Mouse (Mus musculus) spleen, postnatal 4 days (tissue): ENCODE measurements around the gene Ptpn6.
A peak's percentile ranks its signal among the peaks of the same experiment; 100 is the strongest.

ENCODE experiments used
- DNase-seq, 2 experiments: peaks; one replicate each; pipeline ENCODE4 v3.0.0; 2022; ENCODE audit warnings: low spot score in 2 of 2

Ptpn6 gene

DNA sequence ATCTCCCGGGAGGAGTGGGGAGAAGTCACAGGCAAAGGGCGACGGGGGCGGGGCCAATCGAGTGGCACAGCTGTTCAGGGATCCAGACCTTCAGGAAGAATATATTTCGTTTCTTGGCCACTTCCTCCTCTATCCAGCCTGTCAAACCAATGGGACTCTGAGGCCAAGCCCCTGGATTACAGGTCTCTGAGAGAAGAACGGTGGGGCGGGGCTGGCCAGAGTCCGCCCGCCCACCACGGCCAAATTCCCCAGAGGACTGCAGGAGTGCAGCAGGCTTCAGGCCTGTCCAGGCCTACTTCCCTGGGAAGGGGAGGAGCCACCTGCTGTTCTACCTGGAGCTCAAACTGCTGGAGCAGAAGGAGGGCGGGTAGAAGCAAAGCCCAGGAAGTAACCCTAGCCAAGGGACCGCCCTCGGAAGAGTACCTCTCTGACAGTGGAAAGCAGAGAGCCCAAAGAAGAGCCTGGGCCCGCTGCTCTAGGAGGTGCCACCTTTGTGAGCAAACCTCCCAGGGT, at the start of gene Ptpn6:
Gene Ptpn6, minus strand, starts transcription at position 204 of the 513 bp plus-strand sequence.
- peak in 1 of 2 experiments; percentile 75 for DNase-seq

DNA sequence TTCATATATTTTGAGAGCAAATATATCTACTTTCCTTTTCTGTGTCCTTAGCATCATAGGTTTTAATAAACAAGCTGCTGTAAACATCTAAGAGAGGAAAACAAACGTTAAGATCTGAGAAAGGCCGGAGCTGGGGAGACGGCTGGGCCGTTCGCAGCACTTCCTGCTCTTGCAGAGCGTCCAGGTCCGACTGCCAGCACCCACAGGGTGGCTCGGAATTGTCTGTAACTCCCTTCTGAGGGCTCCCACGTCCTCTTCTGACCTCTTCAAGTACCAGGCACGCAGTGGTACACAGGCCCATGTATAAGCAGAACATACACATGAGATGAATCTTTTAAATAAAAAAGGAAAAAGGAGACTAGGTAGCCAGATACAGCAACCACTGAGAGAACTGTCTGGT, 49.2 kb upstream of the Ptpn6 start:
- no peak for DNase-seq

DNA sequence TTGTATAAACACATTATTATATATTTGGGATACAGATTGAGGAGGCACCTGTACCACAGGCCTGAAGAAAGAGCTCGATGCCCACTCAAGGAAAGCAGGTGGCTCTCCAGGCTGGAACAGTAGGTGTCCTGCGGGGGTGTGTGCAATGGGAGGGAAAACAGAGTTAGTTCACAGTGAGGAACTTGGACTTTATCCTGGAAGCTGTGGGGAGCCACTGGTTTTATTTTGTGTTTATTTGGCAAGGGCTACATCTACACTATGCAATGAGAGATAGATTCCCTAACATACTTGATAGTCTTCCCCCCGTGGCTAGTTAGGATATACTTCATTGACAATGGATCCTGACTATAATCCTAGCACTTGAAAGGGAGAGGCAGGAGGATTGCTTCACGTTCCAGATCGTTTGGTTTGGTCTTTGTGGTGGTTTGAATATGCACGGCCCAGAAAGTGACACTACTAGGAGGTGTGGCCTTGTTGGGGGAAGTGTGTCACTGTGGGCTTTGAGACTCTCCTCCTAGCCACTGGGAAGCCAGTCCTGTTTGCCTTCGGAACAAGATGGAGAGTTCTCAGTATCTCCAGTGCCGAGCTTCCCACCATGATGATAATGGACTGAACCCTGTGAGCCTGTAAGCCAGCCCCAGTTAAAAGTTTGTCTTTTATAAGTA, 48.4 kb upstream of the Ptpn6 start:
- DNase-seq = no peak

DNA sequence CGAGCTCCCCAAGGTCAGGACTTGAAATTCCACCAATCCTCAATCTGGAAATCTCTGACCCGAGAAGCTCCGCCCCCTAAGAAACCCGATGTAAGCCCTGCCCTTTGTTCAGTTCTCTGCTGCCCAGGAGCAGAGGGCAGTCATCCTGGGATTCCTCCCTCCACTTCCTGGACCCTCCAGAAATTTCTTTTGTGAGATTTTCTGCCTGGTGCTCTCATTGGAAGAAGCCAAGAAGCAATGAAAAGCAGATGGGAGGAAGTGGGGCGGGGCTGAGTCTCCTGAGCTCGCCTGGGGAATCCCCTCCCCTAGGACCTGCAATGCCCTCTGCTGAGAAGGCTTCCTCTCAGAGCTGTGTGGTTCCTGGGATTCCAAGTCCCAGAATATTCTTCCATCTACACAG, 43.9 kb upstream of the Ptpn6 start:
- DNase-seq = no peak

DNA sequence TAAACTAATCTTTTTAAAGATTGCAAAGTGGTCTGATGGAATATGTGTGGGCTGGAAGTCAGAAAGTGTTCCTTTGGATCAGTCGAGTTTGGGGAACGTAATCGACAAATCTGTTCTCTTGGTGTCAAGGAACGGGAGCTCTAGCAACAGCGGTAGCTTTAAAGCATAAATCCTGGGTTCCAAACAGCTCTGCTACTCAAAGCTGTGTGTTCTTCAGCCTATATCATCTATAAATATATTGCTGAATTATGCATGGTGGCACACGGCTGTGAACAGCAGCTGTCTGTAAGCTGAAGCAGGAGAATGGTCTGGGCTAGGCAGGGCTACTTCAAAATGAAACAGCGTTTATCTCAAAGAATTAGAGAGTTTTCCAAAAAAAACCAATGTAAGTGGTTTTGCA, 42.4 kb upstream of the Ptpn6 start:
- no peak for DNase-seq

DNA sequence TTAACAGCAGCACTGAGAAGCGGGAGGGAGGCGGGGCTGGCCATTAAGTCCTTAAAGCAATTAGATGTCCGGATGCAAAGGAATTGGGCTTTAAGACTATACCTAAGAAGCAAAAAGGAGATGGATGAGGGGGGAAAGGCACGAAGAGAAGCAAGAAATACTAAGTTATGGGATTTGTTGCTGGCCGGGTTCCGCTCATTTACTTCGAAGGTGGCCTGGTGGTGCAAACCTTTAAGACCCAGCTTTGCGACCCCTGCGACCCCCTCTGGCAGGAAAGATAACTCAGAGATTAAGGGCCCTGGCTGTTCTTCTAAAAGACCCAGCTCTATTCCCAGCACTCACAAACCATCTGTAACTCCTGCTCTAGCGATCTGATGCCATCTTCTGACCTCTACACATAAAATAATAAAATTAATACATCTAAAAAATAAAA, 41.5 kb upstream of the Ptpn6 start:
- DNase-seq = no peak

DNA sequence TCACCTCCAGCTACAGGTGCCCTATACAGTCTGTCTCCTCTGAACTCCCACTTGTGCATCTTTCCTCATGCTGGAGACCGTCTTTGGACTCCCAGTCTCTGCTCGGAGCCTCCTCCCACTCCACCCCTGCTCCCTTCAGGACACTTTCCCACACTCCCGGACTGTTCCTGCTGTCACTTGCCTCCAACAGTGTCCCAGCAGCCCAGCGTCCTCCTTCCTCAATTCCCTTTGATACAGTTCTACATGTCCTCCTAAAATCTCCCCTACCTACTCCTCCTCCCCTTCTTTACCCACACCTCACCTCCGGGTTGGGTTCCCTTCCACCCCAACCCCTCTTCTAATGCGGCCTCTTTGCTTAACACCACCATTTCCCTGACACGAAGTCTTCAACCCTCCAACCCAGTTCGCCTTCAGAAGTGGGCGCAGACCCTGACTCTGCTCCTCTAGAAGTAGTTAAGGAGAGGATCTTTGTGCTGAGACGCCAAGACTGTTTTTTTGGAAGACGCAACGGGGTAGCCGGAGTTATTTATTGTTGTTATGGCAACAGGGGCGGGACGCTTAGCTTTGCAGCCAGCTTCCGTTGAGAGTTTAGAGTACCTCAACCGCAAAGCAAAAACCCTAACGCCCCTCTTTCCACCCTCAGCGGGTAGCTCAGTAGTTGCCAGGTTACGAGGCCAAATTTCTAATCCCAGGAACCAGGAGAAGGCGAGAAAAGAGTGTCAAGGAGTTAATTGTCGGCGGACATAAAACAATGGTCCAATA, 40.9 kb upstream of the Ptpn6 start, which contains the start of gene Lrrc23:
Gene Lrrc23, minus strand, starts transcription at position 506 of the 762 bp plus-strand sequence.
- no peak for DNase-seq

DNA sequence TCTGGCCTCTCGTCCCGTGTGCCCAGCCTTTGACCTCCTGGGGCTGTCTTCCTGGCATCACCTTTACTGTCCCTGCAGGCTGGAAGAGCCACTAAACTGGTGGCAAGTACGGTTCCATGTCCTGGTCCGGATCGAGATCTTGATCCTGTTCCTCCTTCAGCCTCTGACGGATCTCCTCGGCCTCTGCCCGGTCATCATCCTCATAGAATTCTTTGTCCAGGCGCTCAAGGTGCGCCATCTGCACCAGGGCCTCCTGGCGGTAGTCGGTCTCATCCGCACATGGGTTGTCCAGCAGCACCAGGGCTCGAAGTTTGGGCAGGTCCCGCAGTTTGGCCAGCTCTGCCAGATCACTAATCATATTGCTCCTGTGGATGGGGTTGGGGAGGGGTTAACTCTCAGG, 32.0 kb upstream of the Ptpn6 start:
- no peak for DNase-seq

DNA sequence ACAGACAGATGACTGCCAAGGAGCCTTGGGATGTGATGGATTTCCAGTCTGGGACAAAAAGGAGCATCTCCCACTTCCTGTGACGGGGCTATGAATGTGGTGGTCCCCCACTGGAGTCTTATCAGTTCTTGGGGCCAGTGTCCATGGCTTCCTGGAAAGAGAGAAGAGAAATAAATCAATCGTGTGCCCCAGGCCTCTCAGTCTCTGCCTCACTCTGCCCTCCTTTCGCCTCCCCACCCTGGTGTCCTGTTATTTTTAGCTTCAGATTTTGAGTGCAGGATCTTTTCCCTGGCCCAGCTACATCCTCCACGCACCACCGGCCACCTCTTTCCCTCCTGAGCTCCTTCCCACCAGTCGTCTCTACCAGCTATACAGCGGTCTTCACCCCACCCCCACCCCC, 31.5 kb upstream of the Ptpn6 start:
- DNase-seq = no peak

DNA sequence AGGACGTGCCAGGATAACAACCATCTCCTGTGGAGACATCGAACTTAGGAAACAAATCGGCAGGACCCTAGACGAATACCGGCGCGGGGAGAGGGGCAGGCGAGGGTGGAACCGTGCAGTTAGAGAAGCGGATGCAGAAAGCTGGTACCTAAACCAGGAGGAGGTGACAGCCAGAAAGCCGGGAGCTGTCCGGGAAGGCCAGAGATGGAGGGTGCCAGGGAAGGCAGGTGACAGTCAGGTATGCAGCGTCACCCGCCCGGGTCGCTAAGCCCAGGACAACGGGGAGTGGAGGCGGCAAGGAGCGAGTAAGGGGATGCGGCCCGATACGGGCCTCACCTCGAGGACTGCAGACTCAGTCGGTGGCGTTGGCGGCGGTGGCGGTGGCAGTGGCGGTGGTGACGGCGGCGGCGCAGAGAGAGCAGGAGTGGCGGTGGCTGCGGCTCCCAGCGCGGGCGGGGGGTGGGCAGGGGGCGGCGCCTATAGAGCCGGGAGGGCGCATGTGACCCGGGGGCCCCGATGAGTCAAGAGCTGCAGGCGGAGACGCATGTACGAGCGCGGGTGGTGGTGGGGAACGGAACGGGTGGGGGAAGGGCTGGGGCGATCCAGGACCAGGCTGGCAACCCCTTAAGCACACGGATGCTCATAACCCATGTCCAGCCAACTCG, 30.7 kb upstream of the Ptpn6 start, which contains the start of gene Eno2:
Gene Eno2, minus strand, starts transcription at position 573 of the 665 bp plus-strand sequence.
- peak in 1 of 2 experiments; percentile 62 for DNase-seq

DNA sequence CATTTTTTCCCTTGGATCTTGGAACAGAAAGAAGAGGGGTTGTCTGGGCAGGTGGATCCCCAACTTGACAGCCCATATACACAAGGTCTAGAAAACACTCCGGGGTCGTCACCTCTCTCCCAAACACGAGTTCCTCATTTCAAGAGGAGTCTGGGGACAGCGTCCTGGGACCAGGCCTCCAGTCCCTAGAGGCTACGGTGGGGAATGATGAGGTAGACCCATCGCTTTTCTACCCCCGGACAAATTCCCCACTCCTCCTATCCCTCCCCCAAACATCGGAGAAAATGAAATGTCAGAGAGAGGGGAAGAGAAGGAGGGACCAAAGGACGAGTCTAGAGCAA, 30.2 kb upstream of the Ptpn6 start:
- DNase-seq = no peak

DNA sequence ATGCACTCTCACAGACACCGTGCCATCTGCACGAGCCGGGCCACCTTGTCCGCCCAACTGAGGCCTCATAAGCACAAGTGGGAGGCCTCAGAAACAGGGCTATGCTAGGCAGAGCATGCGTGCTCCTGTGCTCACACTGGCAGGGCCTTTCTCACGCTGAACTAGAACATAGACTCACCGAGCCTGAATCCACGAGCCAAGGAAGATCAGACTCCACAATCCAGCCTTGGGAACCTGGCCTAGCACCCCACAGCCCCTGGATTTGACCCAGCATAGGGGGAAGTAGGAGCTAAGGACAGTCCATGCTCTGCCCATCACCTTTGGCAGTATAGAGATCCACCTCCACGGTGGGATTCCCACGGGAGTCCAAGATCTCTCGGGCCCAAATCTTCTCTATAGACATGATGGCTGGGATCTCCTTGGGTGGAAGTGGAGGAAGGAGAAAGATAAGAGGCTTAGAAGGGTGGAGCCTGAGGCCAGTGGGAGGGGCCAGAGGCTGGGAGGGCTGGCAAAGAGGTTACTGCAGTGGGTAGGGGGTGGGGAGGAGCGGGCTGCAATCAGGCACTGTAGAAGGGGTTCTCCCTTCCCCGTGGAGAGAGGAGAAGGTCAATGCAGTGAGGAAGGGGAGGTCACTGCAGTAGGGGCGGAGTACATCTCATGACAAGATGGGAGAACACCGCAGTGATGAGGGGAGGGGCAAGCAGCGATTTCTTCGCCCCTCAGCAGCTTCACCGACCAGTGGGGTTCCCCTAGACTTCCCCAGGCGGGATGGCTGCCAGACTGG, 29.6 kb upstream of the Ptpn6 start:
- peak in 1 of 2 experiments; percentile 59 for DNase-seq

DNA sequence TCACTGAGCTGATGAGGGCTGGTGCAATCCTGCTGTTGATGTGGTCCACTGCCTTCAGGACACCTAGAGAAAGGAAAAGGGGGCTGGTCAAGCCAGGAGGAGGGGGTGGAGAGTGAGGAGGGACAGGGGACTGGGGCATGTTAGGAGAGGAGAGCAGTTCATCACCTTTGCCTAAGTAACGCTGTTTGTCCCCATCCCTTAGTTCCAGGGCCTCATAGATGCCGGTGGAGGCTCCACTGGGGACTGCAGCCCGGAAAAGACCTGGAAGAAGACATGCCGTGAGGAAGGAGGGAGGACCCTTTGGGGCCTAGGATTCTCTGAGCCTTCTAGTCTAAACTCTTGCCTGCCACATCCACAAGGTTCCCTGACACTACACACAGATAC, 29.0 kb upstream of the Ptpn6 start:
- DNase-seq = peak in 1 of 2 experiments; percentile 55

DNA sequence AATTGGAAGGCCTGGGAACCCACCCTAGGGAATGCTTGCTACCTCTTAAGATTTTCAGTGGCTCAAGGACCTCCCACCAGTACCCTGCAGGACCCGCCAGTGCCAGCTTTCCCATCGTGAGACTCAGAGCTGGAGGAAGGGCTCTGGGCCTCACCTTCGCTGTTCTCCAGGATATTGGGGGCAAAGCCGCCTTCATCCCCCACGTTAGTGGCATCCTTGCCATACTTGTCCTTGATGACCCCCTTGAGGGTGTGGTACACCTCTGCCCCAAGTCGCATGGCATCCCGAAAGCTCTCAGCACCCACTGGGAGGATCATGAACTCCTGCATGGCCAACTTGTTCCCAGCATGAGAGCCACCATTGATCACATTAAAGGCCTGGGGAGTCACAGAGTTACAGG, 27.4 kb upstream of the Ptpn6 start:
- peak in 1 of 2 experiments; percentile 54 for DNase-seq

DNA sequence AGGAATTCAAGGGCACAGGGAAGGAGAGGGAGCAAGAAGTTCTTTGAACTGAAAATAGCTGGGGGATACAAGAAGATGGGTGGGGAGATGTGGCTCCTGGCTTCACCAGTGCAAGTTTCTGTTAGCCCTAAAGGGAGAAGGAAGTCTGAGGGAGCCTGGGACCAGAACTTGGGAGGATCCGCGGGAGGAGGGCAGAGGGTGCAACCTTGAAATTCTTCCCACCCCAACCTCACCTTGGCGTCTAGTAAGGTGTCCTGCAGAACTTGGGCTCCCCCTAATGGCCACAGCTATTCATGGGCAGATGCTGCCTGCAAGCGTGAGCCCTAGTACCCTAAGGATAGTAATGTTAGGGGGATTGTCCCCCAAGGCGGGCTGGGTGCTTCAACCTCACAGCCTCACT, 20.7 kb upstream of the Ptpn6 start:
- DNase-seq = peak; percentile 82 to 92

DNA sequence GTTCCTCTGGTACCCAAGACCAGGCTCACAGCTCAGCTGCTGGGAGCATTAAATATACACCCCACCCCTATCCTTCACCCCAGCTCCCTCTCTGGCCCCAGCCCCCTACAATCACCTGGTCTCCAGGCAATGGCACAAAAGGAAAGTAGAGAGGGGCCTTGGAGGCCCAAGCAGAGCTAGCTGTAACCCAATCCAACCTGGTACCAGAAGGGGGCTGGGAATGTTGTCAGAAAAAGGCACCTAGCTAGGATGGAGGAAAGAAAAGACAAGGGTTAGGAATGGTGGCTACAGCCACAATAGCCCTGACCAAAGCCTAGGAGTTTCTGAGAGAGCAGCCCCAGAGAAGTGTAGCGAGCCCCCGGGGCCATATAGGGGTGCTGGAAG, 20.3 kb upstream of the Ptpn6 start:
- DNase-seq = no peak

DNA sequence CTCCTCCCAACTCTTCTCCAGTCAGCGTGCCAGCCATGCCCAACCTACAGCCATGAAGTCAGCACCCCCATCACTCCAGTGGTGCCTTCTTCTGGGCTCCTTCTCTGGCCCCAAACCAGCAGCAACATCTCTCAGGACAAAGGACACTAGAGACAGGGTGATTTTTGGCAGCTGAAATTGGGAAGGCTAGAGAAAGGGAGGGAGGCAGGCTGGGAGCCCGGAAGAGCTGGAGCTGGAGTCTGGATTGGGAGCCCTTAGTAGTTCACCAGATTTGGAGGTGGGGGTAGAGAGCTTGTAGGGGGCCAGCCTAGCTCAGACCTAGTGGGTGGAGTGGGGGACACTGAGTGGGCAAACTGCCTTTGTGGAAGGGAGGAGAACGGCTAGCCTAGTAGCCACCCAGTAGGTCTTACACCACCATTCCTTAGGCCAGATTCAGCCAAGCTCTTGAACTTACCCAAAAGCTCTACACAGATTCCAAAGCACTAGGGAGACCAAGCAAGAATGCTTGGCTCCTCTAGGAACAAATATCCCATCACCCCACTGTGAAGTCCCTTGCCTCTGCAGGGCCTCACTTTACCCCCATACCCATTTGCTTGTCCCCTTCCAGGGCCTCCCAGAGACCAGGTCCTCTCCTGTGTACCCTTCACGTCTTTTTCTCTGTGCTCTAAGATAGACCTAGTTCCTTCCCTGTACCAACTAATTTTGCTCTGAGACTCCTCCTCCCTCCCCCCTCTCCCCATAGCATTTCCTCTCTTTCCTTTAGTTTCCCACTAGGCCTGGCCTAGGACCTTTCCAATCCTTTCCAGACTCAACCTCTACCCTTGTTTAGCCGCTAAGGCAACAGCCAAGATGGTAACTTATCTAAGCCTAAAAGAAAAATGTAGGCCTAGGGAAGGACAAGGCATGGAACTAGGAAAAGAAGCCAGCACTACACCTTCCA, 19.7 kb upstream of the Ptpn6 start:
- no peak for DNase-seq

DNA sequence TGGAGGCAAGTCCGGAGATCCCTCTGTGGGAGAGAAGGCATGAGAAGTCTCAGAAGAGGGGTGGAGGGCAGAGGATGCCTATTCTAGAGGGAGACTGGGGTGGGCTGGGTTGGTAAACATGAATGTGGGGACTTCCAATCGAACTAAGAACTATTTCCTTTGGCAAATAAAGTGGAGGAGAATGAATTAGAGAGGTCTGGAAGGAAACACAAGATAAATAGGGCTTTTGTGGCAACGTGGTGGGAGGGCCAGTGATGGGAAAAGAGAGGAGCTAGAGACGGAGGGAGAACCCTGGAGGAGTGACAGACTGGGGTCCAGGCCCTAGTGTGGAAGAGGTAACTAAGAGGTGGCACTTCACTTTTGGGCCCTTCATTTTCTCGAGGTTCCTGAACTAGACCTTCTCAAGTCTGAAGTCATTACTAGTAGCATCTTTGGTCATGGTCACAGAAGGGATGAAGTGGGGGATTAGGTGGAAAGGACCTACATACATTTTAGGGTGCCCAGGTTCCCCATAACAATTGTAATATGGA, 18.9 kb upstream of the Ptpn6 start:
- DNase-seq = no peak

DNA sequence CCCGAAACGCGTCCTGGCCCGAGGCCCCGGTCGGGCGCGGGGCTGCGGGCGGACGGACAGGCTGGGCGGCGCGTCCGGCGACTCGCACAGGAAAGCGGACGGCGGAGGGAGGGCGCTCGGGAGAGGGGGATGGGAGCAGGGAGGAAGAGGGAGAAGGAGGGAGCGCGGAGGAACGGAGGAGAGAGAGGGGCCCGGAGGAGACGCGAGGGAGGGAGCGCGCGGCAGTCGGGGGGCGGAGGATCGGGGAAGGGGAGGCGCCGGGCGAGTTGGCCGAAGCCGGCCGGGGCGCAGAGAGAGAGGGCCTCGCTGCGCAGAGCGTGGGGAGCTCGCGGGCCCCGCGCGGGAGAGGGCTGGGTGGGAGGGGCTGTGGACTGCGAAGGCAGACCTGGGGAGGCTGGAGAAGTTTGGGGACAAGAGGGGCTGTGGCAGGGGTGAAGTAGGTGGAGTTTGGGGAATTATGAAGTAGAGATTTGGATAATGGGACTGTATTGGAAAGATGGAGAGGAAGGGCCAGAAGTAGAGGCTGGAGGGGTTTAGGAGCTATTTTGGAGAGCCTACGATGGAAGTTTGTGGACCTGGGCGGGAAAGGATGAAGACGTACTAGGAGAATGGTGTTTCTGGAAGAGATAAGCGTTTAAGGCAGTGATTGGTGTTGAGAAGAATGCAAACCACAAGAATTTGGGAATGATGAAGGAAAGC, 18.3 kb upstream of the Ptpn6 start:
- DNase-seq = peak in 1 of 2 experiments; percentile 75
